Mouse (Mus musculus) frontal cortex, postnatal 25 days (tissue): ENCODE measurements around the gene Dld.

Experiments
- DNase-seq, 2 experiments: peaks; one replicate each; pipeline ENCODE4 v3.0.0; 2022; ENCODE audit warnings: low spot score in 2 of 2

Dld gene

GRCm38 (mm10) chr12:31294526-31294925 is 56.7 kb downstream of the Dld start:
- no peak for DNase-seq

GRCm38 (mm10) chr12:31293361-31294142 is 57.7 kb downstream of the Dld start:
- no peak for DNase-seq

GRCm38 (mm10) chr12:31290951-31291350 is 60.3 kb downstream of the Dld start:
- DNase-seq: no peak

- no peak for DNase-seq
Observed at GRCm38 (mm10) chr12:31289046-31289445, 62.2 kb downstream of the Dld start.

GRCm38 (mm10) chr12:31283617-31284136 is 67.6 kb downstream of the Dld start:
- no peak for DNase-seq

GRCm38 (mm10) chr12:31283131-31283530 is 68.1 kb downstream of the Dld start:
- no peak for DNase-seq

GRCm38 (mm10) chr12:31282241-31282640 is 69.0 kb downstream of the Dld start:
- DNase-seq: no peak
